Mouse (Mus musculus) hindbrain, embryonic 14.5 days (tissue): Measurements from ENCODE around the gene Fgfr2. TPM values are rescaled to one million over a fixed set of nuclear protein-coding genes. Genes with fewer than 3 reads are reported as not detected.
A peak's percentile ranks its signal among the peaks of the same experiment; 100 is the strongest.

Experiments used
- ATAC-seq: fragments of 200-750 bp; cut with Nextera tagmentation; 2 replicates; pipeline ENCODE4 v1.8.0; 2017; ENCODE audit warnings: moderate number of reproducible peaks, mild to moderate bottlenecking, moderate TSS enrichment, moderate library complexity; ENCODE audit not compliant: low FRiP score
- DNase-seq: peaks from one replicate; pipeline ENCODE4 v3.0.0-alpha.2; 2015; ENCODE audit warnings: low spot score
- H3K27ac ChIP-seq: fragments of 300-500 bp; sonication (generic); 2 replicates; pipeline ENCODE4 v1.5.1; 2014; ENCODE audit warnings: mild to moderate bottlenecking, moderate library complexity
- H3K27me3 ChIP-seq: fragments of 300-500 bp; sonication (generic); 2 replicates; pipeline ENCODE4 v1.6.1; 2014; ENCODE audit warnings: mild to moderate bottlenecking, low read length, mixed read lengths; ENCODE audit not compliant: control insufficient read depth, insufficient read depth
- H3K36me3 ChIP-seq: fragments of 300-500 bp; sonication (generic); replicated peaks from 2 replicates; pipeline ENCODE4 v1.6.1; 2014; ENCODE audit not compliant: control insufficient read depth, insufficient read depth
- H3K4me1 ChIP-seq: fragments of 300-500 bp; sonication (generic); replicated peaks from 2 replicates; pipeline ENCODE4 v1.6.1; 2014; ENCODE audit warnings: antibody characterized with exemption, low read length, mixed read lengths; ENCODE audit not compliant: control insufficient read depth, insufficient read depth
- H3K4me2 ChIP-seq: fragments of 300-500 bp; sonication (generic); replicated peaks from 2 replicates; pipeline ENCODE4 v1.6.1; 2014; ENCODE audit warnings: mild to moderate bottlenecking, moderate library complexity
- H3K4me3 ChIP-seq: fragments of 300-500 bp; sonication (generic); replicated peaks from 2 replicates; pipeline ENCODE4 v1.5.1; 2014; ENCODE audit warnings: mild to moderate bottlenecking, low read length
- H3K9ac ChIP-seq: fragments of 300-500 bp; sonication (generic); 2 replicates; pipeline ENCODE4 v1.6.1; 2014
- H3K9me3 ChIP-seq: fragments of 300-500 bp; sonication (generic); 2 replicates; pipeline ENCODE4 v1.6.1; 2016; ENCODE audit warnings: low read length; ENCODE audit not compliant: control insufficient read depth
- WGBS: fragments of 180-500 bp; shearing (Covaris S2); extraction: QIAGEN DNeasy Blood & Tissue Kit; methylation state at CpG from one replicate; pipeline ENCODE4 v1.1.7; 2014; 5-methylcytosine and 5-hydroxymethylcytosine counted together
- polyA plus RNA-seq: library from polyadenylated mRNA; unstranded; fragments of >200 nt; fragmentation: Nextera tagmentation; extraction: Ambion mirVana; gene quantifications from 2 replicates; pipeline ENCODE4 v1.2.1, GENCODE M21; 2014

Gene Fgfr2
- polyA plus RNA-seq, 1 experiment from 2014 or later: 43.5 TPM

DNA sequence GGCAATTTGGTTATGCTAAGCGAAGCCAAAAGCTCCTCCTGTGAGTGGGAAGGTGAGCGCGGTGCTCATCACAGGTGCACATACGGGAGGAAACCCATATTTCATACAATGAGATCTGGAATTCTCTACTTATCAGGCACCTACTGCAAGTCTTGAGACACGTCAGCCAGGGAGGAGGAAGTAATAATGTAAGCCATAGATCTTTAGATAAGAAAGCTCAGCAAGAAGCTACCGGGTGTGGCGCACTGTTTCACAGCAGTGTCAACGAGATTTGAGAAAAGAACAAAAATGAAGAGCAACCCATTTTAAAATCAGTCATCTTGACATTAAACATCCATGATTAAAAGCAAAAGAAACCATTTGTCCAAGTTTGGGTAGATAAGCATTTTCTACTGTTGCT, 94.1 kb downstream of the Fgfr2 start:
- H3K9ac ChIP-seq: no peak overlapping the region
- ATAC-seq (no peak), DNase-seq (no peak)
- no peak overlapping the region for H3K4me2 ChIP-seq
- WGBS: 91% methylated on average over 8 of the region's 8 CpGs
- no peaks in the 10 kb centered on the region for H3K9me3 ChIP-seq
- no peaks in the 10 kb centered on the region for H3K27me3 ChIP-seq
- peaks cover 14% of the 10 kb centered on the region for H3K4me1 ChIP-seq
- no peak overlapping the region for H3K4me3 ChIP-seq
- no peaks in the 10 kb centered on the region for H3K36me3 ChIP-seq
- H3K27ac ChIP-seq: no peak overlapping the region

DNA sequence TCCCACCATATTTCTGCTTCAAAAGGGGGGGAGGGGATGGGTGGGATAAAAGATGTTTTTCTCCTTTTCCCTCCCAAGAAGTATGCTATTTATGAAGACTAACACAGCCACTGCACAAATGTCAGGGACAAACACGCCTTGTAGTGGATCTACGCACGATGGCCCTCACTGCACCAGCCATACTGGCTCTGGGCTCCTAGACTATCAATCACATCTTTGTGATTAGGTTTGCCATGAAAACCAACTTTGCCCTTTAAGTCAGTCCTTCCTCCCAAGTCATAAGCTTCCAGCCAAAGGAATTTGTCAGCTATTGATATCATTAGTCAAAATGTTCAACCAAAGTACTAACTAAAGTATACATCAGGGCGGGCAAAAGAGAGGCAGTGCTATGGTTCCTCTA, 95.2 kb downstream of the Fgfr2 start:
- H3K27ac ChIP-seq: no peak overlapping the region
- no peaks in the 10 kb centered on the region for H3K36me3 ChIP-seq
- peaks cover 3% of the 10 kb centered on the region; the same call in 1 of the 2 replicates for H3K4me1 ChIP-seq
- H3K9ac ChIP-seq: no peak overlapping the region
- WGBS: 84% methylated on average over 4 of the region's 4 CpGs
- no peaks in the 10 kb centered on the region for H3K9me3 ChIP-seq
- H3K4me3 ChIP-seq: no peak overlapping the region
- no peak overlapping the region for H3K4me2 ChIP-seq
- ATAC-seq (no peak), DNase-seq (no peak)
- no peaks in the 10 kb centered on the region for H3K27me3 ChIP-seq

DNA sequence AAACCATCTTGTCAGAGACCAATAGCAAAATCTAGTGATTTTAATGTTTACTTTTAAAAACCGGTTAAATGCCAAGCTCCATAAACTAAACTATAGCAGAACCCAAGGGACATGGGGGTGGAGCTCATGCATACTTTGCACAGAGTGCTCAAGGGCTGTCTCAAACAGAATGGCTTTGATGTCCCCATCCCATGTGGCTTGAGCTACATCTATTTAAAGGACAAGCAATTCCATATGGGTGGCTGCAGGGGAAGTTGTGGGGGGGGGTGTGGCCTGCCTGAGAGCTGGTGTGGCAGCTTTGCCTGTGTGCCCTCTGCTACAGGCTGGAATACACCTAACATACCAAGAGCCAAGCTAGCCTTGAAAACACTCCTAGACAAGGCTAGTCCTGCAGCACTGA, 98.5 kb downstream of the Fgfr2 start:
- Histone ChIP-seq H3K4me3 (no peak overlapping the region), H3K4me2 (no peak overlapping the region), H3K36me3 (no peaks in the 10 kb centered on the region), H3K9me3 (no peaks in the 10 kb centered on the region), H3K4me1 (0 out of 2 replicates have a peak, but pooled peaks cover 5% of the 10 kb centered on the region), H3K9ac (no peak overlapping the region), H3K27ac (no peak overlapping the region), H3K27me3 (no peaks in the 10 kb centered on the region)
- ATAC-seq (no peak), DNase-seq (no peak)
- WGBS: 77% methylated on average over 1 of the region's 1 CpGs

DNA sequence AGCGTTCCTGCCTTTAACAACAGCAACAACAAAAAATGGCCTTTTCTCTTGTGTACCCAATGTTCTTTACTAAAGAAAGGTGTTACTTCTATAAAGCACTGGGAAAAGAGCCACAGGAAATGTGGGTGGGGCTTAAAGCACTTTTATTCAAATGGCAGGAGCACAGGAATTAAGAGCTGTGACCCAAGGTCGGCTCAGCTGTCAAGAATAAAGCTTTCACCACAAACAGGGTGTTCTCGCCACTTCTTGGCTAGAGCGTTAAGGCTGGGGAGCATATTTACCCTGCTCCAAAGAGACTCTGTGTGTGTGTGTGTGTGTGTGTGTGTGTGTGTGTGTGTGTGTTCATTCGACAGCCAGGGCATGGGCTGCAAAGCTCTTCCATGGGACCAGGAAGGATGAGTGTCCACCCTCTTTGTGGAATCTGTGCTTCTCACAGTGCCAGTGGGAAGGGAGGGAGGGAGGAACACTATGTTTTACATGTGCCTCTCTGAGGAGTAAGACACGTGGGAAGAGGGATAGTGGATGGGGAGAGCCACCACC, 103.6 kb downstream of the Fgfr2 start:
- no peak for ATAC-seq
- Histone ChIP-seq H3K9ac (no peak overlapping the region), H3K36me3 (no peaks in the 10 kb centered on the region), H3K27me3 (no peaks in the 10 kb centered on the region), H3K4me1 (peaks cover 20% of the 10 kb centered on the region), H3K4me3 (no peak overlapping the region), H3K4me2 (no peak overlapping the region), H3K27ac (no peak overlapping the region), H3K9me3 (no peaks in the 10 kb centered on the region)
- WGBS: 32% methylated on average over 6 of the region's 6 CpGs
- DNase-seq: no peak

DNA sequence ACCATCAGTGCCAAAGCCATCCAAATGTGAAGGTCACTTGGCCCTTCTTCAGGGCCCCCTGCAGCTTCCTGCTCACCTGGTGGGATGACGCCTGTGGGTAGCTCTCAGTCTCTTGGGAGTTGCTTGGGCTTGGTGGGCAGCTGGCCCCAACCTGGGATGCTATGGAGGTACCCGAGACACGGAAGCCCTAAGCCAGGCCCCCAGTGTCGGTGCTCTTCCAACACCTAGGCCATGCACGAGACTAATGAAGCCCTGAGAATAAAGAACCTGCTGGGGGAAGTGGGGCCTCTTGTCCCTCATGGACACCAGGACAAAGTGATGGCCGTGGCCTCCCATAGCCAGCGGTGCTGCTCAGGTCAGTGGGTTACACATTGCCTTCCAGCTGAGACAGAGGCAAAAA, 104.2 kb downstream of the Fgfr2 start:
- Histone ChIP-seq H3K9ac (no peak overlapping the region), H3K4me2 (no peak overlapping the region), H3K4me1 (peaks cover 25% of the 10 kb centered on the region), H3K36me3 (no peaks in the 10 kb centered on the region), H3K9me3 (no peaks in the 10 kb centered on the region), H3K27me3 (no peaks in the 10 kb centered on the region), H3K27ac (no peak overlapping the region), H3K4me3 (no peak overlapping the region)
- WGBS: 80% methylated on average over 7 of the region's 7 CpGs
- ATAC-seq (no peak), DNase-seq (no peak)

DNA sequence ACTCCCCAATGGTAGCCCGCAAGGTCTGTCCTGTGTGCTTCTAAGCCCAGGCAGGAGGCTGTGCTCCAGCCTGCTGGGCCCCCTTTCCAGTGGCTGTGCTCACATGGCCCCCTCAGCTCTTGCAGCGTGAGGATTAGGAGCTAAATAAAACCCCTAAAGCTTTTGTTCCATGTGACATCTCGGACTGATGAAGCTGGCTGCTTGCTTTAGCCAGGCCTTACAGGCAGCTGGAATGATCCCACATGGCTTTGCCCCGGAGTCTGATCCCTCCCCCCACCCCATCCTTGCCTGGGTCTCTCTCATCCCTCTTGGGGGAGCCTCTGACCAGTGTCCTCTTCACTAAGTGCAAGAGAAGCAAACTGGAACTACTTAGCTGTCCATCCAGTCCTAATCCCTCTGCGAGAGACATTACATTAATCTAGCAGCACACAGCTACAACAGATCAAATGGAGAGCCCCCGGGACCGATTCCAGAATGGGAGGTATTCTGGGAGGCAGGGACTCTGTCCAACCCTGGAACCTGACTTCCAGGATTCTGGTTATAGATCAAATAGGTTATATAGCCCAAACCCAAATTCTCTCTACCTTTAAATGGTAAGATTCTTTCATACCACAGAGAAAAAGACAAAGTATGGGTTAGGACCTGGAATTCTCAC, 107.6 kb downstream of the Fgfr2 start:
- no peaks in the 10 kb centered on the region for H3K27me3 ChIP-seq
- H3K36me3 ChIP-seq: no peaks in the 10 kb centered on the region
- 38% methylated on average over 7 of the region's 7 CpGs for WGBS
- H3K9me3 ChIP-seq: no peaks in the 10 kb centered on the region
- peak overlapping the region; percentile 68 for H3K27ac ChIP-seq
- H3K4me2 ChIP-seq: 0 out of 2 replicates have a peak overlapping the region, but pooled peaks have one; percentile 7
- H3K4me1 ChIP-seq: peaks cover 57% of the 10 kb centered on the region
- DNase-seq (no peak), ATAC-seq (no peak)
- peak overlapping the region; percentile 40 for H3K9ac ChIP-seq
- no peak overlapping the region for H3K4me3 ChIP-seq

DNA sequence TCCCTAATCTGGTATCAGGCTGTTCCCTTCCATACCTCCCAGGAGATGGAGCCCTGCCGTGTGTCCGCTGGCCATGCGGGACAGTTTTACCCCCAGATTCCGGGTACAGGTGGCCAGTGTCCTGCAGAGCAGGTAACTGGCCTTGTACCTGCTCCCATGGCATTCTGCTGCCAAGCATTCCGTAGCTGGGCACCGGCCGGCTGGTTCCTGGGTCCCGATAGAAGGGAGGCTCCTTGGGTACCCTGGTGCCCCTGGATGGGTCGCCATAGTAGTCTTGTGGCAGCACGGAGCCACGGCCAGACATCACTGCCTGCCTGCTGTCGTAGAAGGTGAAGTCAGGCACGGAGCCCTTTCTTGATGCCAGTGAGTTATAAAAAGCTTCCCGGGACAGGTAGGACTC, 108.5 kb downstream of the Fgfr2 start:
- ATAC-seq (no peak), DNase-seq (no peak)
- Histone ChIP-seq H3K4me3 (no peak overlapping the region), H3K27ac (peak overlapping the region; percentile 68), H3K27me3 (no peaks in the 10 kb centered on the region), H3K9ac (0 out of 2 replicates have a peak overlapping the region, but pooled peaks have one; percentile 40), H3K4me2 (no peak overlapping the region), H3K4me1 (peaks cover 62% of the 10 kb centered on the region), H3K9me3 (no peaks in the 10 kb centered on the region), H3K36me3 (peaks cover 4% of the 10 kb centered on the region; the same call in 1 of the 2 replicates)
- WGBS: 88% methylated on average over 14 of the region's 14 CpGs

DNA sequence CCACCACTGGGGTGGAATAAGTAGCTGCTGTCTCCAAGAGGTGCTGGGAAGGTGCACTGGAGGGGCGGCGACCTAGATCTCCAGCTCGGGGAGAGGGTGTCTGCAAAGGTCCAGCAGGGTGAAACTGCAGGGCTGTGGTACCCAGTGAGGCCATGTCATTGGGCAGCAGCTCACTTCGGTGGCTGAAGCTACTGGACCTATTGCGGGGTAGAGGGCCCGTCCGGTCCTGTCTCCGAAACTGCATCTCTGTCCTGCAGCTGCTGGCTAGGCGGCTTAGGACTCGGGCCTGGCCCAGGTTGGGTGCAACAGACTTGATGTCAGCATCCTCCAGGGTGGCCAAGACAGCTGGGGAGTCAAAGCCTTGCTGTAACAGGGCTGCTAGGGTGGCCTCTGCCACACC, 109.2 kb downstream of the Fgfr2 start:
- no peak overlapping the region for H3K27ac ChIP-seq
- no peak for ATAC-seq

DNA sequence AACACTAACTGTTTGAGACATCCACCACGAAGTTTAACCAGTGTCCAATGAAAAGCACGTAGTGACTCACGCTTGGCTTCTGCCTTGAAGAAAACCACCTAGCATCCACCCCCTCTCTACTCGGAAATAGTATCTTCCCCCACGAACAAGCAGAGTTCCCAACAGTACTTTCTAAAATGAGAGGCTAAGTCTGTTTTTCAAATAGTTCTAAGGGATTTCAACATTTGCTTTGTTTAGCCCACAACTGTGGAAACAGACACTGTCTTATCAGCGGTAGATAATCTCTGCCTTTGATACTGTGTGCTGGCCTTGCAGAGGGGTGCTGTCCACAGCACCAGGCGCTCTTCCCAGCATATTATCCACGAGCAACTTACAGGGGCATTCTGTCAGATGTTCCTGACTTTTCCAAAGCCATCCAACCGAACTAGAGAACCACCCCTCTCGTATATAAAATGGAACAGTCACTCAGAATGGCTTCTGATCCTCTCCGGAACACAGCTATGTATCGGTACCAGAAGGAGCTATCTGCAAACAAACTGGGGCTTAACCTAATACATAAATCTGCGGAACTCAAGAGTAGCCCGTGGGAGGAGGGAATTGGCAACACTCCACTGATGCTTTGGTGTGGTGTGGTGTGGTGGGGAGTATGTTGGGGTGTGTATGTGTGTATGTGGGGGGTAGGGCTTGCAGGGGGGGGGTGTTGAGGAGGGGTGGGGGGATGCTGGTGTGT, 110.3 kb downstream of the Fgfr2 start:
- DNase-seq: no peak
- Histone ChIP-seq H3K27ac (peak overlapping the region; percentile 85), H3K4me2 (no peak overlapping the region)

More for the DNA sequence above, 109.2 kb downstream of the Fgfr2 start:
- peaks cover 64% of the 10 kb centered on the region for H3K4me1 ChIP-seq
- DNase-seq: no peak
- H3K9ac ChIP-seq: no peak overlapping the region
- no peaks in the 10 kb centered on the region for H3K27me3 ChIP-seq
- WGBS: 96% methylated on average over 10 of the region's 10 CpGs
- H3K9me3 ChIP-seq: no peaks in the 10 kb centered on the region
- H3K4me2 ChIP-seq: no peak overlapping the region
- H3K4me3 ChIP-seq: no peak overlapping the region
- H3K36me3 ChIP-seq: peaks cover 5% of the 10 kb centered on the region; the same call in 1 of the 2 replicates

More for the DNA sequence above, 110.3 kb downstream of the Fgfr2 start:
- peaks cover 65% of the 10 kb centered on the region for H3K4me1 ChIP-seq
- peaks cover 5% of the 10 kb centered on the region; the same call in 1 of the 2 replicates for H3K36me3 ChIP-seq
- no peak for ATAC-seq
- H3K9me3 ChIP-seq: no peaks in the 10 kb centered on the region
- H3K27me3 ChIP-seq: no peaks in the 10 kb centered on the region
- no peak overlapping the region for H3K4me3 ChIP-seq
- 72% methylated on average over 14 of the region's 14 CpGs for WGBS
- no peak overlapping the region for H3K9ac ChIP-seq
